Mouse (Mus musculus) liver, embryonic 14.5 days (tissue): ENCODE data around the gene Slc25a29.

Experiments
- CTCF ChIP-seq: IDR thresholded peaks from 2 replicates; pipeline ENCODE4 v1.5.1; 2016; ENCODE audit warnings: antibody characterized with exemption, low read depth, control low read depth
- EP300 ChIP-seq: IDR thresholded peaks from 2 replicates; pipeline ENCODE4 v1.6.1; 2016; ENCODE audit warnings: antibody characterized with exemption, low read depth

- TF ChIP-seq CTCF, result no peak
- no peak for TF ChIP-seq EP300
These were observed 17.1 kb upstream of the Slc25a29 start for GRCm38 (mm10) chr12:108852822-108853221.
